Mouse (Mus musculus): ENCODE data around the gene Zfp866. TPM values are rescaled to one million over a fixed set of nuclear protein-coding genes. Genes with fewer than 3 reads are reported as not detected.

Zfp866 gene
- polyA plus RNA-seq, 1 experiment from 2014 or later, result 28.9 TPM

DNA sequence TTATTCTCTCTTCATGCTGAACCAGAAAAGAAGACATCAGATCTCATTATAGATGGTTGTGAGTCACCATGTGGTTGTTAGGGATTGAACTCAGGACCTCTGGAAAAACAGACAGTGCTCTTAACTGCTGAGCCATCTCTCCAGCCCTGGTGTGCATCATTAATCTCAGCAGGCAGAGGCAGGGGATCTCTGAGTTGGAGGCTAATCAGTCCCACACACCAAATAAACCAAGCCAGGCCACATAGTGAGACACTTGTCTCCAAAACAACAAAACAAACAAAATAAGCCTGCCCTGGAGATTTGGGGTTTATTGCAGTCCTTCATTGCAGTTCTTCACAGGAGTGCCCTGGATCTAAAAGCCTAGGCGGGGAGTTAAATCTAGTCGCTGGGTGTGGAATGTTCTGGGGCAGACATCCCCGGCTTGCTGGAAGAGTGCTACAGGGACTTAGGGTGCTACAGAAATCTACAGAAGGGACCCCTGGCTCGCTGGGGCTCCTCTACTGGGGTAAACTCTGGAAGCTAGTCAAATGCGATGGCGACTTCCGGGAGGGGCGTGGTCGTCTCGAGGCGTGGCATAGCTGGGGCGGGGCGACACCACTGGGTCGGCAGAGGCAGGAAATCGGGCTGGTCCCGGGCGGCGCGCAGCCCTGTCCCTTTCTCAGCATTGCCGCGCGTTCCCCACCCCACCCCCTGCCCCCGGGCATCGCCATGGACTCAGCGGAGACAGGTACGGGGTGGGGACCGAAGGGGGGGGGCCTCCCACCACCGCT is 17.3 kb upstream of the Zfp866 start, which contains the start of gene Gmip:
Gene Gmip, plus strand, starts transcription at position 586 of the 770 bp plus-strand sequence.
- H3K9me3 ChIP-seq, result no peaks in the 10 kb centered on the region
- peak within 1 kb of the TSS; percentile 88 for H3K4me2 ChIP-seq
- peak within 1 kb of the TSS; percentile 54 for H3K4me3 ChIP-seq
- H3K4me1 ChIP-seq, result peaks cover 12% of the 10 kb centered on the region
- no peaks in the 10 kb centered on the region for H3K27me3 ChIP-seq
- 6% methylated on average over 28 of the region's 28 CpGs for WGBS
- H3K36me3 ChIP-seq, result peaks cover 67% of the 10 kb centered on the region
- H3K9ac ChIP-seq, result peak within 1 kb of the TSS; percentile 55
- H3K27ac ChIP-seq, result peak within 1 kb of the TSS; percentile 38
- peak; percentile 71 for ATAC-seq (ENCODE audit: insufficient number of reproducible peaks, low FRiP score, low TSS enrichment, low read depth)

DNA sequence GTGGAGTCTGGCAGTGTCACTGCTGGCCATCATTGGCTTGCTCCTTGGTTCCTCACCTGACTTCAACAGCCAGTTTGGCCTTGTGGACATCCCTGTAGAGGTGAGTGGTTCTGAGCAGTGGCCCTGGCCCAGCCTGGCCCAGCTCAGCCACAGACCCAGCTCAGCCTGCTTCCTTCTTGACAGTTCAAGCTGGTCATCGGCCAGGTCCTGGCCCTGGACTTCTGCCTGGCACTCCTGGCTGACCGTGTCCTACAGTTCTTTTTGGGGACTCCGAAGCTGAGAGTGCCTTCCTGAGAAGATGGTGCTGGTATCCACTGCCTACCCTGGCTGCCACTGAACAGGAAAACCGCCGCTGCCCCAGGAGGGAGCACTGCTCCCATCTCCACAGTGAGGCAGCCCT is 16.3 kb upstream of the Zfp866 start:
- Histone ChIP-seq H3K4me3 (no peak overlapping the region), H3K36me3 (peaks cover 75% of the 10 kb centered on the region), H3K27me3 (no peaks in the 10 kb centered on the region), H3K9me3 (no peaks in the 10 kb centered on the region), H3K4me1 (peaks cover 12% of the 10 kb centered on the region), H3K9ac (no peak overlapping the region), H3K4me2 (no peak overlapping the region), H3K27ac (no peak overlapping the region)
- no peak for ATAC-seq (ENCODE audit: insufficient number of reproducible peaks, low FRiP score, low TSS enrichment, low read depth)
- WGBS, result 90% methylated on average over 5 of the region's 5 CpGs

DNA sequence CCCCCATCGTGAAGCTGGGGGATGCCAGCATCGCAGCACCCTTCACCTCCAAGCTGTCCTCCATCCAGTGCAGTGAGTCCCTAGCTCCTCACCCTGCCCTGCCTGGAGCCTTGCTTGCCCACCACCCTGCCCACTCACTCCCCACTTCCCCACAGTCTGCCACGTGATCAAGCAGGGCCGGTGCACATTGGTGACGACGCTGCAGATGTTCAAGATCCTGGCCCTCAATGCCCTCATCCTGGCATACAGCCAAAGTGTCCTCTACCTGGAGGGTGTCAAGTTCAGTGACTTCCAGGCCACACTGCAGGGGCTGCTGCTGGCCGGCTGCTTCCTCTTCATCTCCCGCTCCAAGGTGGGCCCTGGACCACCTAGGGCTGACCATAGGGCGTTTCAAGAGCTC is 14.5 kb upstream of the Zfp866 start:
- 94% methylated on average over 9 of the region's 9 CpGs for WGBS
- no peak for ATAC-seq (ENCODE audit: insufficient number of reproducible peaks, low FRiP score, low TSS enrichment, low read depth)
- no peak overlapping the region for H3K9ac ChIP-seq
- peaks cover 12% of the 10 kb centered on the region for H3K4me1 ChIP-seq
- H3K9me3 ChIP-seq, result no peaks in the 10 kb centered on the region
- H3K4me2 ChIP-seq, result no peak overlapping the region
- peaks cover 80% of the 10 kb centered on the region for H3K36me3 ChIP-seq
- no peak overlapping the region for H3K27ac ChIP-seq
- no peaks in the 10 kb centered on the region for H3K27me3 ChIP-seq
- no peak overlapping the region for H3K4me3 ChIP-seq

DNA sequence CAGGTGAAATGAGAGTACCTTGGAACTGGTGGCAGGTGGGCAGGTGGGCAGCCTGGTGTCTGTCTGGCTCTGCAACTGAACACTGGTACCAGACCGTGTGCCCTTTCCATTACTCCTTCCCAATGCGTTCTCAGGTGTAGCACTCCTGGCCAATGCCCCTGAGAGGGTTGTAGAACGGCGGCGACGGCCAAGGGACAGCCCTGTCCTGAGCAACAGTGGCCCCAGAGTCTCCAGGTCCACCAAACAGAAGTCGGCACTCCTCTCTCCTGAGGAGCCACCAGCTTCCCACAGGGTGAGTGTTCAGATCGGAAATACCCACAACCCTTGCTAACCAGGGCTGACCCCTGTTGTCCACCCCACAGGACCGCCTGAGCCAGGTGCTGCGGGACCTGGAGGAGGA is 14.1 kb upstream of the Zfp866 start:
- Histone ChIP-seq H3K27me3 (no peaks in the 10 kb centered on the region), H3K4me3 (no peak overlapping the region), H3K4me2 (no peak overlapping the region), H3K9me3 (no peaks in the 10 kb centered on the region), H3K9ac (no peak overlapping the region), H3K36me3 (peaks cover 81% of the 10 kb centered on the region), H3K4me1 (peaks cover 12% of the 10 kb centered on the region), H3K27ac (no peak overlapping the region)
- ATAC-seq (ENCODE audit: insufficient number of reproducible peaks, low FRiP score, low TSS enrichment, low read depth), result no peak
- WGBS, result 92% methylated on average over 10 of the region's 10 CpGs

DNA sequence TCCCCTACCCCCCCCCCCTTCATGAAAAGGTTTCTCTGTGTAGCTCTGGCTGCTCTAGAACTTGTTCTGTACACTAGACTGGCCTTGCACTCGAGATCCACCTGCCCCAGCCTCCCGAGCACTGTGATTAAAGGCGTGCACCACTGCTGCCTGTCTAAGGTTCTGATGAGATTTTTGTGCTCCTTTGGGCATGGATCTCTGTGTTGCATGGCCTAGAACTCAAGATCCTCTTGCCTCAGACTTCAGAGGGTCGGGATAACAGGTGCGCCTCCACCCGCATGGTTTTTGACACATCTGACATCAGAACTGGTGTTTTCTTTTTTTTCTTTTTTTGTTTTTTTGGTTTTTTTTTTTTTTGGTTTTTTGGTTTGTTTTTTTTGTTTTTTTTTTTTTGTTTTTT is 13.6 kb upstream of the Zfp866 start:
- Histone ChIP-seq H3K4me2 (no peak overlapping the region), H3K9ac (no peak overlapping the region), H3K27me3 (no peaks in the 10 kb centered on the region), H3K9me3 (no peaks in the 10 kb centered on the region), H3K4me1 (peaks cover 12% of the 10 kb centered on the region), H3K4me3 (no peak overlapping the region), H3K27ac (no peak overlapping the region), H3K36me3 (peaks cover 85% of the 10 kb centered on the region)
- WGBS, result 93% methylated on average over 6 of the region's 6 CpGs
- ATAC-seq (ENCODE audit: insufficient number of reproducible peaks, low FRiP score, low TSS enrichment, low read depth), result no peak

DNA sequence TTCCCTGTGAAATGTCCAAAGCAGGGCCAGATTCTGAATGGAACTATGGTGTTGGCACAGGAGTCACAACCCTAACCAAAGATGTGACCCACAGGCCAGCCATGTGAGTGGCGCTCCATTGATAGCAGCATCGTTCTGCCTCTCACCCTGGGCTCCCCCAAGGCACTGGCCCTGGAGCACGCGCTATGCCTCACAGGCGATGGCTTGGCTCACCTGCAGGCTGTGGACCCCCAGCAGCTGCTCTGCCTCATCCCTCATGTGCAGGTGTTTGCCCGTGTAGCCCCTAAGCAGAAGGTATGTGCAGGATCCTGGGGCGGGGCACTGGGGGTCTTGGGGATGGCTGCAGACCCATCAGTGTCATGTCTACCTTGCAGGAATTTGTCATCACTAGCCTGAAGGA is 12.4 kb upstream of the Zfp866 start:
- Histone ChIP-seq H3K27me3 (no peaks in the 10 kb centered on the region), H3K9me3 (no peaks in the 10 kb centered on the region), H3K36me3 (peaks cover 96% of the 10 kb centered on the region), H3K4me3 (no peak overlapping the region), H3K4me2 (no peak overlapping the region), H3K4me1 (peaks cover 3% of the 10 kb centered on the region), H3K27ac (no peak overlapping the region), H3K9ac (no peak overlapping the region)
- 96% methylated on average over 7 of the region's 7 CpGs for WGBS
- no peak for ATAC-seq (ENCODE audit: insufficient number of reproducible peaks, low FRiP score, low TSS enrichment, low read depth)

DNA sequence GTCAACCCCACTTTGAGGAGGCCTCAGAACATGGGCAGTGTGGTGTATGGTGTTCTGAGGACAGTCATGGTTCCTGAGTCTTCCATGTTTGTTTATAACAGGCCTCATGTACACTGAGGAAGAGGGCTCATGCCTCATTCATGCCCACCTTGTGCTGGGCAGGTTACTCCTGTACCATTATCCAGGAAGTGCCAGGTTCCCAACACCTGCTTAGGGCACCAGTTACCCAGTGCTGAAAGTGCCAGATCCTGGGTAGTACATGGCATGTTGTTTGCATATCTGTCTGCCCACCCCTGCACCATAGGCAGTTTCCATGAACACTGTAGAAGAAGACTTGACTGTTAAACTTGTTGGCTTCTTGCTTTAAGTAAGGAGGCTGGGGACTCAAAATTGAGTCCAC is 11.2 kb upstream of the Zfp866 start:
- H3K4me2 ChIP-seq, result no peak overlapping the region
- H3K4me1 ChIP-seq, result no peaks in the 10 kb centered on the region
- peaks cover 97% of the 10 kb centered on the region for H3K36me3 ChIP-seq
- H3K9ac ChIP-seq, result no peak overlapping the region
- no peak overlapping the region for H3K27ac ChIP-seq
- no peak overlapping the region for H3K4me3 ChIP-seq
- no peak for ATAC-seq (ENCODE audit: insufficient number of reproducible peaks, low FRiP score, low TSS enrichment, low read depth)
- no peaks in the 10 kb centered on the region for H3K9me3 ChIP-seq
- H3K27me3 ChIP-seq, result no peaks in the 10 kb centered on the region

DNA sequence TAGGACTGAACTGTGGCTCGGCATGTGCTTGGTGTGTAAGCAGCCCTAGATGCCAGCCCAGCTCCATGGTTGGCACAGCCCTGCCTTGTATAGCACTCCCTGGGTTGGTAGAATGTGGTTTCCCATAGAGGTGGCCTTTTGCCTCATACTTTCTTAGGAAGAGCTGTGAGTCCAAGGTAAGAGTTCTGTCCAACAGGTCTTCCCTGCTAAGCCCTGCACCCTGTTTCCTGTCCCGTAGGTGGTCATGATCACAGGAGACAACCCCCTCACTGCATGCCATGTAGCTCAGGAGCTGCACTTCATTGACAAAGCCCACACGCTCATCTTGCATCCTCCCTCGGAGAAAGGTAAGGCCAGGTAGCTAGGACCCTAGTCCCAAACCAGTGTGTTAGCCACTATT is 10.8 kb upstream of the Zfp866 start:
- WGBS, result 93% methylated on average over 4 of the region's 4 CpGs
- no peaks in the 10 kb centered on the region for H3K9me3 ChIP-seq
- no peaks in the 10 kb centered on the region for H3K4me1 ChIP-seq
- no peak overlapping the region for H3K4me3 ChIP-seq
- no peak overlapping the region for H3K9ac ChIP-seq
- no peak for ATAC-seq (ENCODE audit: insufficient number of reproducible peaks, low FRiP score, low TSS enrichment, low read depth)
- no peak overlapping the region for H3K4me2 ChIP-seq
- peaks cover 97% of the 10 kb centered on the region for H3K36me3 ChIP-seq
- H3K27me3 ChIP-seq, result no peaks in the 10 kb centered on the region
- no peak overlapping the region for H3K27ac ChIP-seq

DNA sequence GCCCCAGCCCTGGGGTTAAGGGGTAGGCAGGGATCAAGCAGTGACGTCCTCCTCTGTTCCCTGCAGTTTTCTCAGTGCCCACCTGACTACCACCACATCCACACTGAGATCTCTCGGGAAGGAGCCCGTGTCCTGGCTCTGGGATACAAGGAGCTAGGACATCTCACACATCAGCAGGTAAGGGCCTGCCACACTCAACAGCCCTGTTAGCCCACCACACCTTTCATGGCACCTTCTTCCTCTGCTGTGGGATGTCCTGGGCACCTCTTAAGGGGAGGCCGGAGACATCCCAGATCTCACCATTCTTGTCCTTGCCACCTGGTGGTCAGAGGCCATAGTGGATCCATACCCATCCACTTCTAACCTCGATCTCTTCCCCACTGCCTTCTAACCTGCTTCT is 9.0 kb upstream of the Zfp866 start:
- H3K27ac ChIP-seq, result no peak overlapping the region
- H3K27me3 ChIP-seq, result no peaks in the 10 kb centered on the region
- no peak overlapping the region for H3K4me2 ChIP-seq
- H3K4me3 ChIP-seq, result no peak overlapping the region
- no peaks in the 10 kb centered on the region for H3K9me3 ChIP-seq
- no peak overlapping the region for H3K9ac ChIP-seq
- ATAC-seq (ENCODE audit: insufficient number of reproducible peaks, low FRiP score, low TSS enrichment, low read depth), result no peak
- no peaks in the 10 kb centered on the region for H3K4me1 ChIP-seq
- H3K36me3 ChIP-seq, result peaks cover 97% of the 10 kb centered on the region
- WGBS, result 91% methylated on average over 5 of the region's 5 CpGs

DNA sequence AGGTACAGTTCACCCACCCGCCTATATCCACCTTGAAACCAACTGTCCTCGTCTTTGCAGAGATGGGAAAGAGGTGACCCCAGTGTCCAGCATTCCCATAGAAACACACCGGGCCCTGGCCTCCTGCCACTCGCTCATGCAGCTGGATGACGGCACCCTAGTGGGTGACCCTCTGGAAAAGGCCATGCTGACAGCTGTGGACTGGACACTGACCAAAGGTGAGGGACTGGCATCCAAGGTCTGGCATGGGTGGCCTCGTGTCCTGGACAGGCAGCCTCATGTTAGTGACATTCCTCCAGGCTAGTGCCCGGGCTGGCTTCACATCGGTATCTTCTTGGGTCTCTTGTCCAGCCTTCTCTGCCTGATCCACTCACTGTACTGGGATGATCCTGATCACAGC is 8.3 kb upstream of the Zfp866 start:
- no peaks in the 10 kb centered on the region for H3K27me3 ChIP-seq
- H3K27ac ChIP-seq, result no peak overlapping the region
- no peak overlapping the region for H3K4me3 ChIP-seq
- 97% methylated on average over 8 of the region's 8 CpGs for WGBS
- H3K9ac ChIP-seq, result no peak overlapping the region
- no peaks in the 10 kb centered on the region for H3K4me1 ChIP-seq
- H3K4me2 ChIP-seq, result no peak overlapping the region
- no peaks in the 10 kb centered on the region for H3K9me3 ChIP-seq
- no peak for ATAC-seq (ENCODE audit: insufficient number of reproducible peaks, low FRiP score, low TSS enrichment, low read depth)
- peaks cover 98% of the 10 kb centered on the region for H3K36me3 ChIP-seq

DNA sequence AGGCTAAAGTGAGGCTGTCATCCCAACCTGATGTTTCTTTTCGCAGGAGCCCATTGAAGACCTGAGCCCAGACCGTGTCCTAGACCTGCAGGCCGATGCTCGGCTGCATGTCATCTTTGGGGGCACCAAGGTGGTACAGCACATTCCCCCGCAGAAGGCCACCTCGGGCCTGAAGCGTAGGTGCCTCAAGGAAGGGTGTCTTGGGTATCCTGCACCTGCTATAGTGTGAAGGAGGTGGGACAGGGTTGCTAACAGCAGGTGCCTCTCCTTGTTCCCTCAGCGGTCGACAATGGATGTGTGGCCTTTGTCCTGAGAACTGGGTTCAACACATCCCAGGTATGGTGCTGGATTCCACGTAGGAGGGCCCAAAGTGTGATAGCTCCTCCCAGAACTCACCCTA is 6.7 kb upstream of the Zfp866 start:
- WGBS, result 93% methylated on average over 10 of the region's 10 CpGs
- H3K9me3 ChIP-seq, result no peaks in the 10 kb centered on the region
- H3K9ac ChIP-seq, result no peak overlapping the region
- H3K4me1 ChIP-seq, result peaks cover 4% of the 10 kb centered on the region
- H3K4me3 ChIP-seq, result no peak overlapping the region
- no peak overlapping the region for H3K27ac ChIP-seq
- H3K27me3 ChIP-seq, result no peaks in the 10 kb centered on the region
- peaks cover 91% of the 10 kb centered on the region for H3K36me3 ChIP-seq
- H3K4me2 ChIP-seq, result no peak overlapping the region
- ATAC-seq (ENCODE audit: insufficient number of reproducible peaks, low FRiP score, low TSS enrichment, low read depth), result no peak

DNA sequence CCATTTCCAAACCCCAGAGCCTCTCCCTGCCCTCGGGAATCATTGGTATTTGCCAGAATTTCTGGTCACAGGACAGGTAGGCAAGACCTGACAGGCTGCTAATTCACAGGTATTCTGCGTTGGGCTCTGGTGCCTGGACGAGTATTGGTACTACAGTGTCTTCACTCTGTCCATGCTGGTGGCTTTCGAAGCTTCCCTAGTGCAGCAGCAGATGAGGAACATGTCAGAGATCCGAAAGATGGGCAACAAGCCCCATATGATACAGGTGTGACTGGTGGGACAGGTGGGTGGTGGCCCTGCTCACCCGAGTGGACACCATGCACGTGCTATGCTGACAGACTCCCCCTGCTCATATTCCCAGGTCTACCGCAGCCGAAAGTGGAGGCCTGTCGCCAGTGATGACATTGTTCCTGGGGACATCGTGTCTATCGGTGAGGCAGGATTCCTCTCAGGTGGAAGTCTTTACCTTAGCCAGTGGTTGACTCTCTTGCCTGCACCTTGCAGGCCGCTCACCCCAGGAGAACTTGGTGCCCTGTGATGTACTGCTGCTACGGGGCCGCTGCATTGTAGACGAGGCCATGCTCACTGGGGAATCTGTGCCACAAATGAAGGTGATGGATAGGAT is 5.9 kb upstream of the Zfp866 start:
- no peaks in the 10 kb centered on the region for H3K27me3 ChIP-seq
- no peak overlapping the region for H3K27ac ChIP-seq
- no peak overlapping the region for H3K4me3 ChIP-seq
- H3K36me3 ChIP-seq, result peaks cover 82% of the 10 kb centered on the region
- no peaks in the 10 kb centered on the region for H3K9me3 ChIP-seq
- no peak for ATAC-seq (ENCODE audit: insufficient number of reproducible peaks, low FRiP score, low TSS enrichment, low read depth)
- no peak overlapping the region for H3K4me2 ChIP-seq
- peaks cover 12% of the 10 kb centered on the region for H3K4me1 ChIP-seq
- no peak overlapping the region for H3K9ac ChIP-seq
- 96% methylated on average over 16 of the region's 16 CpGs for WGBS
